Comparison of ENCODE assay signal across 9 mouse cellular contexts in the genomic region with DNA sequence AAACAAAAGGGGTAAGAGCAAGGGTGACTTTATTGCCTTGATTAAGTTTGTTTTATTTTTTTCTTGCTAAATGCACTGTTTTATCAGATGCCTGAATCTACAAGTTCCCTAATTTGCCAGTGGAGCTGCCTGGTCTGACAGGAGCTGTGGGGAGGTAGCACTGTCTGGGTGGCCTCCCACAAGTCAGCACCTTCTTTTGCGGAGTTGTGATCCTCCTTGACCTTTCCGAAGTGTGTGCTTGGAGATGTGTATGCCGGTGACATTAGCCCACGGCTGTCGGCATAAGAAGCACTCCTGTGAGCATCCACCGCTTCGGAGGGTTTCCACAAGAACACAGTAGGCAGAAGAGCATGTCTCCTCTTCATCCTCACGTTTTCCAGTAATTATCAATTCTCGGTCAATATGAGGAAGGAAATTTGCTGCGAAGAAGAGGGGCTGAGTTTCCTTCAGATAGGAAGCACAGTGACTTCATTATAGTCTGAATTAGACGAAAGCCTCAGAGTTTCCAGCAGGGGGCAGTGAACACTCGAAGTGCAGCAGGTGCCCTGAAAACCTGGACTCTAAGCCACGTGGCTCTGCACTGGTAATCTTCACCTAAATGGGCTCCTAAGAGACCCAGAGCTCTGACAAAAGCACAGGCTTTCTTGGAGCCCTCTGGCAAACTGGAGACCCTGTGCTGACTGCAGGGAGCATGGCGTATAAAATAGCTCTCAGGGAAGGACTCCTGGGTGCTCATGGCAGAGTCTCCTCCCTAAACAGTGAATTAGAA.
A peak's percentile ranks its signal among the peaks of the same experiment; 100 is the strongest.
DNase-seq lines count a peak whose midpoint lies in the region; ATAC-seq lines count a peak whose summit lies in the region.
"Had no signal": no experiment of that assay in that cellular context is flagged by ENCODE, and none has a peak within 500 bp of the region (broad histone marks: within the 10 kb centered on the region; RNA-seq: fewer than 3 reads in every experiment).

No protein-coding gene starts in this region.

- H3K9me3 ChIP-seq in kidney, embryonic 15.5 days (replicated peaks) = no peaks in the 10 kb centered on the region
- H3K9me3 ChIP-seq in forebrain, embryonic 14.5 days (replicated peaks; ENCODE audit: control insufficient read depth, low read length) = no peaks in the 10 kb centered on the region
- no peaks in the 10 kb centered on the region for H3K9me3 ChIP-seq in hindbrain, embryonic 11.5 days (ENCODE audit: control insufficient read depth, low read length)
- no peaks in the 10 kb centered on the region for H3K9me3 ChIP-seq in midbrain, embryonic 15.5 days
- H3K9me3 ChIP-seq: limb, embryonic 15.5 days had no signal

- H3K27ac ChIP-seq in kidney, embryonic 15.5 days = no peak overlapping the region
- H3K27ac ChIP-seq in forebrain, embryonic 14.5 days (ENCODE audit: low read depth, low read length) = peak overlapping the region; percentile 16; the same call in 1 of the 2 replicates
- no peak overlapping the region for H3K27ac ChIP-seq in hindbrain, embryonic 11.5 days (ENCODE audit: low read depth, low read length)
- peak overlapping the region; percentile 53 for H3K27ac ChIP-seq in midbrain, embryonic 15.5 days
- H3K27ac ChIP-seq: limb, embryonic 15.5 days had no signal

- no peaks in the 10 kb centered on the region for H3K27me3 ChIP-seq in kidney, embryonic 15.5 days
- H3K27me3 ChIP-seq in forebrain, embryonic 14.5 days (replicated peaks; ENCODE audit: control insufficient read depth, insufficient read depth, low read length) = no peaks in the 10 kb centered on the region
- no peaks in the 10 kb centered on the region for H3K27me3 ChIP-seq in hindbrain, embryonic 11.5 days (ENCODE audit: control insufficient read depth, insufficient read depth, low read length)
- no peaks in the 10 kb centered on the region for H3K27me3 ChIP-seq in midbrain, embryonic 15.5 days (replicated peaks)
- H3K27me3 ChIP-seq: limb, embryonic 15.5 days had no signal

- peak; percentile 23 for DNase-seq in kidney, adult 18-20 months
- peak; percentile 55 for DNase-seq in cerebellum, adult 11 months
- peak; percentile 87 for DNase-seq in forebrain, embryonic 14.5 days (ENCODE audit: low spot score)
- peak; percentile 71 for DNase-seq in hindbrain, embryonic 11.5 days (ENCODE audit: low spot score)
- DNase-seq in layer of hippocampus, postnatal 10 days (ENCODE audit: low spot score in 2 of 2) = peak; percentile 67 to 78
- no peak for DNase-seq in natural killer cell, adult 2 months (ENCODE audit: low spot score in 2 of 2)

- H3K4me1 ChIP-seq in kidney, embryonic 15.5 days = no peaks in the 10 kb centered on the region
- H3K4me1 ChIP-seq in forebrain, embryonic 14.5 days (ENCODE audit: control insufficient read depth, insufficient read depth, low read length) = peaks cover 16% of the 10 kb centered on the region
- no peaks in the 10 kb centered on the region for H3K4me1 ChIP-seq in hindbrain, embryonic 11.5 days (replicated peaks; ENCODE audit: control insufficient read depth, insufficient read depth, low read length)
- peaks cover 19% of the 10 kb centered on the region for H3K4me1 ChIP-seq in midbrain, embryonic 15.5 days
- H3K4me1 ChIP-seq: limb, embryonic 15.5 days had no signal

- no peak overlapping the region for H3K4me3 ChIP-seq in kidney, embryonic 15.5 days (replicated peaks)
- no peak overlapping the region for H3K4me3 ChIP-seq in forebrain, embryonic 14.5 days (ENCODE audit: low read depth, low read length)
- no peak overlapping the region for H3K4me3 ChIP-seq in hindbrain, embryonic 11.5 days (ENCODE audit: low read depth, low read length)
- H3K4me3 ChIP-seq in midbrain, embryonic 15.5 days = no peak overlapping the region
- H3K4me3 ChIP-seq: limb, embryonic 15.5 days had no signal

- no peak overlapping the region for H3K4me2 ChIP-seq in kidney, embryonic 15.5 days
- no peak overlapping the region for H3K4me2 ChIP-seq in forebrain, embryonic 14.5 days (ENCODE audit: low read length)
- no peak overlapping the region for H3K4me2 ChIP-seq in hindbrain, embryonic 11.5 days (replicated peaks; ENCODE audit: low read depth, low read length)
- no peak overlapping the region for H3K4me2 ChIP-seq in midbrain, embryonic 15.5 days
- H3K4me2 ChIP-seq: limb, embryonic 15.5 days had no signal

- 51% methylated on average over 14 of the region's 14 CpGs for WGBS in kidney, embryonic 15.5 days
- WGBS in forebrain, embryonic 14.5 days = 49% methylated on average over 14 of the region's 14 CpGs
- 55% methylated on average over 14 of the region's 14 CpGs for WGBS in hindbrain, embryonic 11.5 days
- WGBS in midbrain, embryonic 15.5 days = 41% methylated on average over 14 of the region's 14 CpGs

- H3K36me3 ChIP-seq in kidney, embryonic 15.5 days = no peaks in the 10 kb centered on the region
- no peaks in the 10 kb centered on the region for H3K36me3 ChIP-seq in forebrain, embryonic 14.5 days (ENCODE audit: control insufficient read depth, insufficient read depth, low read length)
- H3K36me3 ChIP-seq in hindbrain, embryonic 11.5 days (ENCODE audit: control insufficient read depth, insufficient read depth, low read length) = no peaks in the 10 kb centered on the region
- no peaks in the 10 kb centered on the region for H3K36me3 ChIP-seq in midbrain, embryonic 15.5 days (replicated peaks)
- H3K36me3 ChIP-seq: limb, embryonic 15.5 days had no signal

- no peak for ATAC-seq in kidney, embryonic 15.5 days (replicated peaks; ENCODE audit: low FRiP score)
- ATAC-seq in forebrain, embryonic 14.5 days = peak; percentile 60
- 0 out of 2 replicates have a peak, but pooled peaks have one; percentile 49 for ATAC-seq in hindbrain, embryonic 11.5 days (ENCODE audit: low FRiP score)
- peak; percentile 69 for ATAC-seq in midbrain, embryonic 15.5 days (replicated peaks)

- no peak overlapping the region for H3K9ac ChIP-seq in kidney, embryonic 15.5 days
- H3K9ac ChIP-seq in forebrain, embryonic 14.5 days (ENCODE audit: low read length) = no peak overlapping the region
- H3K9ac ChIP-seq in hindbrain, embryonic 11.5 days (ENCODE audit: low read depth, low read length) = no peak overlapping the region
- no peak overlapping the region for H3K9ac ChIP-seq in midbrain, embryonic 15.5 days
- H3K9ac ChIP-seq: limb, embryonic 15.5 days had no signal

Comparison
In these comparisons a context has a peak if more than half of its experiments do, and no peak if none do; other contexts are left out.
1. DNase-seq: peak in kidney, adult 18-20 months (single experiment), cerebellum, adult 11 months (single experiment), forebrain, embryonic 14.5 days (single experiment), hindbrain, embryonic 11.5 days (single experiment) and layer of hippocampus, postnatal 10 days (2 of 2); none in natural killer cell, adult 2 months (0 of 2).
2. H3K27ac ChIP-seq: peak in forebrain, embryonic 14.5 days (single experiment) and midbrain, embryonic 15.5 days (single experiment); none in kidney, embryonic 15.5 days (single experiment) and hindbrain, embryonic 11.5 days (single experiment).